Mouse (Mus musculus): ENCODE results near the gene Slc35f5. TPM values are rescaled to one million over a fixed set of nuclear protein-coding genes. Genes with fewer than 3 reads are reported as not detected.

Gene Slc35f5
- polyA plus RNA-seq, 1 experiment from 2014 or later, result 28.9 TPM

GRCm38 (mm10) chr1:125561206-125561605 is 811 bp downstream of the Slc35f5 start:
- peak overlapping the region; percentile 81 for H3K4me2 ChIP-seq (ENCODE audit: low read length)
- no peaks in the 10 kb centered on the region for H3K9me3 ChIP-seq (replicated peaks; ENCODE audit: control insufficient read depth, low read length)
- peak overlapping the region; percentile 85 for H3K27ac ChIP-seq (ENCODE audit: low read depth, low read length)
- DNase-seq (ENCODE audit: low spot score) (peak; percentile 69), ATAC-seq (peak; percentile 37)
- 1% methylated on average over 29 of the region's 29 CpGs for WGBS
- H3K36me3 ChIP-seq (ENCODE audit: control insufficient read depth, insufficient read depth, low read length), result no peaks in the 10 kb centered on the region
- peak overlapping the region; percentile 74 for H3K4me3 ChIP-seq (ENCODE audit: low read depth, low read length)
- no peaks in the 10 kb centered on the region for H3K27me3 ChIP-seq (replicated peaks; ENCODE audit: control insufficient read depth, insufficient read depth, low read length)
- peak overlapping the region; percentile 79 for H3K9ac ChIP-seq (ENCODE audit: low read length)
- H3K4me1 ChIP-seq (ENCODE audit: control insufficient read depth, insufficient read depth, low read length), result peaks cover 5% of the 10 kb centered on the region

GRCm38 (mm10) chr1:125561841-125562240 is 1.4 kb downstream of the Slc35f5 start:
- DNase-seq (ENCODE audit: low spot score), result no peak
- H3K9me3 ChIP-seq (replicated peaks; ENCODE audit: control insufficient read depth, low read length), result no peaks in the 10 kb centered on the region
- H3K27me3 ChIP-seq (replicated peaks; ENCODE audit: control insufficient read depth, insufficient read depth, low read length), result no peaks in the 10 kb centered on the region
- peak overlapping the region; percentile 74 for H3K4me3 ChIP-seq (ENCODE audit: low read depth, low read length)
- no peaks in the 10 kb centered on the region for H3K36me3 ChIP-seq (ENCODE audit: control insufficient read depth, insufficient read depth, low read length)
- H3K4me2 ChIP-seq (ENCODE audit: low read length), result peak overlapping the region; percentile 81
- peaks cover 5% of the 10 kb centered on the region for H3K4me1 ChIP-seq (ENCODE audit: control insufficient read depth, insufficient read depth, low read length)
- H3K27ac ChIP-seq (ENCODE audit: low read depth, low read length), result no peak overlapping the region
- 83% methylated on average over 4 of the region's 4 CpGs for WGBS
- no peak overlapping the region for H3K9ac ChIP-seq (ENCODE audit: low read length)
- no peak for ATAC-seq

GRCm38 (mm10) chr1:125568126-125568525 is 7.7 kb downstream of the Slc35f5 start:
- 75% methylated on average over 4 of the region's 4 CpGs for WGBS
- no peaks in the 10 kb centered on the region for H3K9me3 ChIP-seq (replicated peaks; ENCODE audit: control insufficient read depth, low read length)
- ATAC-seq (no peak), DNase-seq (ENCODE audit: low spot score) (no peak)
- H3K4me3 ChIP-seq (ENCODE audit: low read depth, low read length), result no peak overlapping the region
- no peak overlapping the region for H3K27ac ChIP-seq (ENCODE audit: low read depth, low read length)
- H3K36me3 ChIP-seq (ENCODE audit: control insufficient read depth, insufficient read depth, low read length), result peaks cover 28% of the 10 kb centered on the region
- H3K4me1 ChIP-seq (ENCODE audit: control insufficient read depth, insufficient read depth, low read length), result no peaks in the 10 kb centered on the region
- no peak overlapping the region for H3K9ac ChIP-seq (ENCODE audit: low read length)
- no peak overlapping the region for H3K4me2 ChIP-seq (ENCODE audit: low read length)
- no peaks in the 10 kb centered on the region for H3K27me3 ChIP-seq (replicated peaks; ENCODE audit: control insufficient read depth, insufficient read depth, low read length)

- Histone ChIP-seq H3K36me3 (ENCODE audit: control insufficient read depth, insufficient read depth, low read length) (peaks cover 54% of the 10 kb centered on the region), H3K27ac (ENCODE audit: low read depth, low read length) (no peak overlapping the region), H3K4me3 (ENCODE audit: low read depth, low read length) (no peak overlapping the region), H3K9ac (ENCODE audit: low read length) (no peak overlapping the region), H3K4me1 (ENCODE audit: control insufficient read depth, insufficient read depth, low read length) (no peaks in the 10 kb centered on the region), H3K9me3 (replicated peaks; ENCODE audit: control insufficient read depth, low read length) (no peaks in the 10 kb centered on the region), H3K4me2 (ENCODE audit: low read length) (no peak overlapping the region), H3K27me3 (replicated peaks; ENCODE audit: control insufficient read depth, insufficient read depth, low read length) (no peaks in the 10 kb centered on the region)
- WGBS, result 68% methylated on average over 2 of the region's 2 CpGs
- DNase-seq (ENCODE audit: low spot score) (peak; percentile 17), ATAC-seq (no peak)
These were observed 13.8 kb downstream of the Slc35f5 start for GRCm38 (mm10) chr1:125574219-125574618.

GRCm38 (mm10) chr1:125575458-125576114 is 15.2 kb downstream of the Slc35f5 start:
- ATAC-seq, result no peak
- Histone ChIP-seq H3K27ac (ENCODE audit: low read depth, low read length) (no peak overlapping the region), H3K36me3 (ENCODE audit: control insufficient read depth, insufficient read depth, low read length) (peaks cover 49% of the 10 kb centered on the region), H3K27me3 (replicated peaks; ENCODE audit: control insufficient read depth, insufficient read depth, low read length) (no peaks in the 10 kb centered on the region), H3K4me2 (ENCODE audit: low read length) (no peak overlapping the region), H3K4me3 (ENCODE audit: low read depth, low read length) (no peak overlapping the region), H3K4me1 (ENCODE audit: control insufficient read depth, insufficient read depth, low read length) (no peaks in the 10 kb centered on the region), H3K9me3 (replicated peaks; ENCODE audit: control insufficient read depth, low read length) (no peaks in the 10 kb centered on the region), H3K9ac (ENCODE audit: low read length) (no peak overlapping the region)
- no peak for DNase-seq (ENCODE audit: low spot score)
- WGBS, result 89% methylated on average over 10 of the region's 10 CpGs

- H3K36me3 ChIP-seq (ENCODE audit: control insufficient read depth, insufficient read depth, low read length), result peaks cover 47% of the 10 kb centered on the region
- no peaks in the 10 kb centered on the region for H3K9me3 ChIP-seq (replicated peaks; ENCODE audit: control insufficient read depth, low read length)
- no peak overlapping the region for H3K9ac ChIP-seq (ENCODE audit: low read length)
- H3K27ac ChIP-seq (ENCODE audit: low read depth, low read length), result no peak overlapping the region
- no peak overlapping the region for H3K4me2 ChIP-seq (ENCODE audit: low read length)
- H3K4me3 ChIP-seq (ENCODE audit: low read depth, low read length), result no peak overlapping the region
- no peaks in the 10 kb centered on the region for H3K4me1 ChIP-seq (ENCODE audit: control insufficient read depth, insufficient read depth, low read length)
- no peaks in the 10 kb centered on the region for H3K27me3 ChIP-seq (replicated peaks; ENCODE audit: control insufficient read depth, insufficient read depth, low read length)
- ATAC-seq (no peak), DNase-seq (ENCODE audit: low spot score) (no peak)
These were observed 16.6 kb downstream of the Slc35f5 start for GRCm38 (mm10) chr1:125576965-125577364.

DNA sequence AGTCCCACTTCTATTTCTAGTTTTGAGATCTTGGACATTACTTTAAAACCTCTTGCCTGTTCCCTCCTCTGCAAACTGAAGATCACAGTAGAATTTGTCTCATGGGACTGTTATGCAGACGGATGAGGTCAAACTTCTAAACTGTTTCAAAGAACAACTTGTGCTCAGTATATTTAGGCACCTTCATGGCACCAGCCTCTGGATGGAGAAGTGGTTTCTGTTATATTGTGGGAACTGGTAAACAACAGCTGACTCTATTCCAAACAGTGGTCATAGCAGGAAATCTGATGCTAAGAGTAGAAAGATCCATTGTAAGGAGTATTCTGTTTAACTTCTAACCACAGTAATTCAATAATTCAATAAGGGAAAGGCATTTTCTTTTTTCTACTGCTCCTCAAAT is 17.7 kb downstream of the Slc35f5 start:
- Histone ChIP-seq H3K27ac (ENCODE audit: low read depth, low read length) (no peak overlapping the region), H3K4me1 (ENCODE audit: control insufficient read depth, insufficient read depth, low read length) (no peaks in the 10 kb centered on the region), H3K9ac (ENCODE audit: low read length) (no peak overlapping the region), H3K4me3 (ENCODE audit: low read depth, low read length) (no peak overlapping the region), H3K36me3 (ENCODE audit: control insufficient read depth, insufficient read depth, low read length) (peaks cover 37% of the 10 kb centered on the region), H3K27me3 (replicated peaks; ENCODE audit: control insufficient read depth, insufficient read depth, low read length) (no peaks in the 10 kb centered on the region), H3K4me2 (ENCODE audit: low read length) (no peak overlapping the region), H3K9me3 (replicated peaks; ENCODE audit: control insufficient read depth, low read length) (no peaks in the 10 kb centered on the region)
- DNase-seq (ENCODE audit: low spot score) (no peak), ATAC-seq (no peak)
- 93% methylated on average over 1 of the region's 1 CpGs for WGBS

GRCm38 (mm10) chr1:125581134-125581533 is 20.7 kb downstream of the Slc35f5 start:
- H3K9ac ChIP-seq (ENCODE audit: low read length), result no peak overlapping the region
- H3K4me3 ChIP-seq (ENCODE audit: low read depth, low read length), result no peak overlapping the region
- H3K27ac ChIP-seq (ENCODE audit: low read depth, low read length), result no peak overlapping the region
- H3K4me1 ChIP-seq (ENCODE audit: control insufficient read depth, insufficient read depth, low read length), result no peaks in the 10 kb centered on the region
- ATAC-seq, result no peak
- DNase-seq (ENCODE audit: low spot score), result no peak
- H3K4me2 ChIP-seq (ENCODE audit: low read length), result no peak overlapping the region
- no peaks in the 10 kb centered on the region for H3K27me3 ChIP-seq (replicated peaks; ENCODE audit: control insufficient read depth, insufficient read depth, low read length)
- H3K36me3 ChIP-seq (ENCODE audit: control insufficient read depth, insufficient read depth, low read length), result peaks cover 30% of the 10 kb centered on the region
- no peaks in the 10 kb centered on the region for H3K9me3 ChIP-seq (replicated peaks; ENCODE audit: control insufficient read depth, low read length)
- 95% methylated on average over 3 of the region's 3 CpGs for WGBS

DNA sequence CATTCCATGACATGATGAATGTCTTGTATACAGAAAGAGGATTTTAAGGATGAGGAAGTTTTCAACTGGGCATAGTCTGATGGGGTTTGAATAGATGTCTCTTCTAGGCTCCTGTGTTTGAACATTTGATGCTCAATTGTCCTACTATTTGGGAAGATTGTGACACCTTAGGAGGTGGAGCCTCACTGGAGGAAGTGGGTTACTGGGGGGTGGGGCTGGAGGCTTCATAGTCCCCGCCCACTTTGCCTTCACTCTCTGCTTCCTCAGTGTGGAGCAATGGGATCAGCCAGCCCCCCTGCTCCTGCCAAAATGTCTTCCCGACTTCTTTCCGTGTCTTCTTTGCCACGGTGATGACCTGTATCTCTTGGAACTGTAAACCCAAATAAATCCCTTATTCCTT is 43.2 kb downstream of the Slc35f5 start:
- DNase-seq (ENCODE audit: low spot score) (no peak), ATAC-seq (no peak)
- no peak overlapping the region for H3K9ac ChIP-seq (ENCODE audit: low read length)
- no peaks in the 10 kb centered on the region for H3K27me3 ChIP-seq (replicated peaks; ENCODE audit: control insufficient read depth, insufficient read depth, low read length)
- H3K4me3 ChIP-seq (ENCODE audit: low read depth, low read length), result no peak overlapping the region
- no peak overlapping the region for H3K27ac ChIP-seq (ENCODE audit: low read depth, low read length)
- peaks cover 2% of the 10 kb centered on the region; the same call in 1 of the 2 replicates for H3K9me3 ChIP-seq (replicated peaks; ENCODE audit: control insufficient read depth, low read length)
- H3K36me3 ChIP-seq (ENCODE audit: control insufficient read depth, insufficient read depth, low read length), result no peaks in the 10 kb centered on the region
- no peak overlapping the region for H3K4me2 ChIP-seq (ENCODE audit: low read length)
- WGBS, result 83% methylated on average over 4 of the region's 4 CpGs
- H3K4me1 ChIP-seq (ENCODE audit: control insufficient read depth, insufficient read depth, low read length), result no peaks in the 10 kb centered on the region

Data from forebrain, embryonic 14.5 days (tissue).